Mouse (Mus musculus) heart, embryonic 12.5 days (tissue): ENCODE measurements around the gene Tbc1d16. TPM values are rescaled to one million over a fixed set of nuclear protein-coding genes. Genes with fewer than 3 reads are reported as not detected.

Experiments
- microRNA-seq: library from miRNA; unstranded; fragments of <30 nt; microRNA quantifications from one replicate; pipeline ENCODE4, GENCODE M21; 2017
- polyA plus RNA-seq: library from polyadenylated mRNA; unstranded; fragments of >200 nt; fragmentation: Nextera tagmentation; extraction: Ambion mirVana; gene quantifications from 2 replicates; pipeline ENCODE4 v1.2.1, GENCODE M21; 2016

The Tbc1d16 gene
- polyA plus RNA-seq, 1 experiment from 2014 or later, result 7.5 TPM

Small RNAs within 50 kb of the gene (microRNA-seq; reads per million reads assigned to microRNA genes)
- gene Mir6934, result 1.4 reads per million

Other genes with a start within 250 kb of the Tbc1d16 start
- not detected in 2 replicates for gene Enpp7, start 240.3 kb downstream of the Tbc1d16 start, polyA plus RNA-seq
- gene Cbx2, start 205.5 kb downstream of the Tbc1d16 start, polyA plus RNA-seq, result 29.3 and 30.5 TPM in 2 replicates
- 7.3 and 8.8 TPM in 2 replicates for gene Cbx8, start 187.5 kb downstream of the Tbc1d16 start, polyA plus RNA-seq
- gene Cbx4, start 142.3 kb downstream of the Tbc1d16 start, polyA plus RNA-seq, result 13.2 and 14.9 TPM in 2 replicates
- gene Ccdc40, start 73 bp upstream of the Tbc1d16 start, polyA plus RNA-seq, result 3.1 and 3.7 TPM in 2 replicates
- gene Gaa, start 39.4 kb upstream of the Tbc1d16 start, polyA plus RNA-seq, result 116 and 117 TPM in 2 replicates
- 270 and 276 TPM in 2 replicates for gene Eif4a3, start 71.6 kb upstream of the Tbc1d16 start, polyA plus RNA-seq
- gene Card14, start 79.3 kb upstream of the Tbc1d16 start, polyA plus RNA-seq, result 0.49 and 0.51 TPM in 2 replicates
- 7.3 and 7.5 TPM in 2 replicates for gene Sgsh, start 127.0 kb upstream of the Tbc1d16 start, polyA plus RNA-seq
- 9.8 and 10.8 TPM in 2 replicates for gene Slc26a11, start 127.1 kb upstream of the Tbc1d16 start, polyA plus RNA-seq
- gene Rnf213, start 164.6 kb upstream of the Tbc1d16 start, polyA plus RNA-seq, result 8.0 and 8.5 TPM in 2 replicates